ENCODE assay signal across 17 mouse cellular contexts in the genomic region with DNA sequence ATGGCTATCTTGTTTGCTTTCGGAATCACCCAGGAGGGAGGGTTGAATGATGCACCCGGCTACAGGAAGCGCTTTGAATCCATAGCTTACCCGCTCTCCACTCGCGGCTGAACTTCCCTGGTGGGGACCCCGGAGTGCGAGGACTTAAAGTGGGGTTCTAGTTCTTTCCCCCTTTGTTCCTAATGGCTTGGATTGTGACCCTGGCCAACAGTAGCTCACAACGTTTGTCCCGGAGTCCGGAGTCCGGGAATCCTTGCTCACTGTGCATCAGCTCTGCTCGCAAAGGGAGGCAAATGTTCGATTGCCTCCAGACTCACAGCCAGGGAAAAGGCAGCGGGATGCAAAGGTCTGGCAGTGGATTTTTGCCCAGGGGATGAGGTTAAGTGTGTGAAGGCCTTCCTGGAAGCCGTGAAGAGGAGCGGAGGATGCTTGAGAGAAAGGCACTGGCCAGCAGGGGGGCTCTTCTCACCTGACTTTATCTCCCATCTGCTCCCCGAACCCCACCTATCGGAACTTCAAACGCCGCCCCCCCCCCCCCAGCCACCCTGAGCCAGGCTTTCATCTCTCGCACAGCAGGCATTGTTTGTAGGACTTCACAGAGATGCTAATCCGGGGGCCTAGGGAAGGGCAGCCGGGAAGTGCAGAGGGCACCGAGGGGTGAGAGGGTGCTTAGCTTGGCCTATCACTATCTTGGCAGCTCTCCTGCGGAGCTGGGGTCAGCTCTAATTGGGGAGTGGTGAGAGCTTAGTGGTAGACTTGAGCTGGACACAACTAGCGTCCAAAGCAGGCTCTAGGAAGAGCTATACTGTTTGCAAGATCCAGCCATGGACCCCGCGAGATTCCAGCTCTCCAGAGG. TPM values are rescaled to one million over a fixed set of nuclear protein-coding genes. Genes with fewer than 3 reads are reported as not detected.
DNase-seq lines count a peak whose midpoint lies in the region; ATAC-seq and TF ChIP-seq lines count a peak whose summit lies in the region.
"Had no signal": no experiment of that assay in that cellular context is flagged by ENCODE, and none has a peak within 500 bp of the region (broad histone marks: within the 10 kb centered on the region; RNA-seq: fewer than 3 reads in every experiment).

No protein-coding gene starts in this region.

- TF ChIP-seq EP300 in ES-Bruce4 (IDR thresholded peaks at IDR 0.05; ENCODE audit: insufficient read depth, low read depth, low read length): peak; percentile 56; the same call in 1 of the 2 replicates

- no peak for TF ChIP-seq CTCF in ES-Bruce4 (IDR thresholded peaks at IDR 0.05; ENCODE audit: low read depth, low read length)

- peaks cover 12% of the 10 kb centered on the region for H3K27me3 ChIP-seq in ES-Bruce4 (ENCODE audit: control insufficient read depth, insufficient read depth, low read length, poor library complexity, severe bottlenecking)
- peaks cover 88% of the 10 kb centered on the region for H3K27me3 ChIP-seq in hindbrain, embryonic 13.5 days
- peaks cover 63% of the 10 kb centered on the region for H3K27me3 ChIP-seq in midbrain, embryonic 16.5 days (ENCODE audit: control insufficient read depth, insufficient read depth, low read depth, low read length)
- H3K27me3 ChIP-seq in heart, embryonic 11.5 days (ENCODE audit: control insufficient read depth, insufficient read depth, low read length): peaks cover 92% of the 10 kb centered on the region
- peaks cover 94% of the 10 kb centered on the region for H3K27me3 ChIP-seq in kidney, embryonic 14.5 days (ENCODE audit: control insufficient read depth, insufficient read depth, low read length)

- WGBS in hindbrain, embryonic 13.5 days: under 1% methylated on average over 29 of the region's 29 CpGs
- WGBS in midbrain, embryonic 16.5 days: 3% methylated on average over 29 of the region's 29 CpGs
- 2% methylated on average over 29 of the region's 29 CpGs for WGBS in heart, embryonic 11.5 days (ENCODE audit: insufficient replicate concordance)
- 3% methylated on average over 27 of the region's 29 CpGs for WGBS in kidney, embryonic 14.5 days

- no peak overlapping the region for H3K9ac ChIP-seq in ES-Bruce4 (ENCODE audit: low read depth, poor library complexity, severe bottlenecking)
- peak overlapping the region; percentile 39; the same call in 1 of the 2 replicates for H3K9ac ChIP-seq in hindbrain, embryonic 13.5 days
- H3K9ac ChIP-seq in midbrain, embryonic 16.5 days (ENCODE audit: low read depth, low read length): 0 out of 2 replicates have a peak overlapping the region, but pooled peaks have one; percentile 16
- H3K9ac ChIP-seq in heart, embryonic 11.5 days (ENCODE audit: low read depth, low read length): no peak overlapping the region
- H3K9ac ChIP-seq in kidney, embryonic 14.5 days (ENCODE audit: low read depth, low read length): no peak overlapping the region
- H3K9ac ChIP-seq: forebrain, postnatal 0 days; heart, embryonic 13.5 days had no signal

- H3K36me3 ChIP-seq in ES-Bruce4 (ENCODE audit: control insufficient read depth, insufficient read depth, low read length, poor library complexity, severe bottlenecking): no peaks in the 10 kb centered on the region
- no peaks in the 10 kb centered on the region for H3K36me3 ChIP-seq in hindbrain, embryonic 13.5 days
- H3K36me3 ChIP-seq in midbrain, embryonic 16.5 days (ENCODE audit: control insufficient read depth, insufficient read depth, low read length): no peaks in the 10 kb centered on the region
- H3K36me3 ChIP-seq in heart, embryonic 11.5 days (ENCODE audit: control insufficient read depth, insufficient read depth, low read length): no peaks in the 10 kb centered on the region
- no peaks in the 10 kb centered on the region for H3K36me3 ChIP-seq in kidney, embryonic 14.5 days (ENCODE audit: control insufficient read depth, insufficient read depth, low read length)
- H3K36me3 ChIP-seq: heart, embryonic 13.5 days had no signal

- no peaks in the 10 kb centered on the region for H3K9me3 ChIP-seq in ES-Bruce4 (replicated peaks; ENCODE audit: control insufficient read depth, insufficient read depth, low read length, poor library complexity, severe bottlenecking)
- no peaks in the 10 kb centered on the region for H3K9me3 ChIP-seq in hindbrain, embryonic 13.5 days
- no peaks in the 10 kb centered on the region for H3K9me3 ChIP-seq in midbrain, embryonic 16.5 days (replicated peaks; ENCODE audit: control insufficient read depth, low read length, poor library complexity, severe bottlenecking)
- no peaks in the 10 kb centered on the region for H3K9me3 ChIP-seq in heart, embryonic 11.5 days (replicated peaks; ENCODE audit: control insufficient read depth, low read length)
- H3K9me3 ChIP-seq in kidney, embryonic 14.5 days (ENCODE audit: control insufficient read depth, low read length): no peaks in the 10 kb centered on the region
- H3K9me3 ChIP-seq: heart, embryonic 13.5 days had no signal

- no peak overlapping the region for H3K27ac ChIP-seq in ES-Bruce4 (ENCODE audit: insufficient read depth, low read length)
- 0 out of 2 replicates have a peak overlapping the region, but pooled peaks have one; percentile 12 for H3K27ac ChIP-seq in hindbrain, embryonic 13.5 days
- H3K27ac ChIP-seq in midbrain, embryonic 16.5 days (ENCODE audit: low read length): no peak overlapping the region
- H3K27ac ChIP-seq in heart, embryonic 11.5 days (ENCODE audit: low read depth, low read length): no peak overlapping the region
- no peak overlapping the region for H3K27ac ChIP-seq in kidney, embryonic 14.5 days (ENCODE audit: low read depth, low read length)
- H3K27ac ChIP-seq: heart, embryonic 13.5 days had no signal

- no peak for ATAC-seq in hindbrain, embryonic 13.5 days (ENCODE audit: low FRiP score)
- no peak for ATAC-seq in midbrain, embryonic 16.5 days
- ATAC-seq in heart, embryonic 11.5 days (replicated peaks; ENCODE audit: insufficient number of reproducible peaks, low FRiP score, low TSS enrichment): no peak
- no peak for ATAC-seq in kidney, embryonic 14.5 days (ENCODE audit: low FRiP score, low TSS enrichment)
- ATAC-seq: forebrain, postnatal 0 days had no signal

- H3K4me3 ChIP-seq in ES-Bruce4 (ENCODE audit: low read depth, low read length): no peak overlapping the region
- H3K4me3 ChIP-seq in hindbrain, embryonic 13.5 days: peak overlapping the region; percentile 11
- no peak overlapping the region for H3K4me3 ChIP-seq in midbrain, embryonic 16.5 days (ENCODE audit: low read depth, low read length)
- H3K4me3 ChIP-seq in heart, embryonic 11.5 days (ENCODE audit: low read depth, low read length): no peak overlapping the region
- no peak overlapping the region for H3K4me3 ChIP-seq in kidney, embryonic 14.5 days (ENCODE audit: low read length)
- H3K4me3 ChIP-seq: heart, embryonic 13.5 days had no signal

- H3K4me2 ChIP-seq in hindbrain, embryonic 13.5 days: peak overlapping the region; percentile 26
- 0 out of 2 replicates have a peak overlapping the region, but pooled peaks have one; percentile 8 for H3K4me2 ChIP-seq in midbrain, embryonic 16.5 days (ENCODE audit: low read length)
- H3K4me2 ChIP-seq in heart, embryonic 11.5 days: no peak overlapping the region
- no peak overlapping the region for H3K4me2 ChIP-seq in kidney, embryonic 14.5 days (replicated peaks; ENCODE audit: low read depth, low read length)
- H3K4me2 ChIP-seq: heart, embryonic 13.5 days had no signal

- TF ChIP-seq POLR2A in ES-Bruce4 (IDR thresholded peaks at IDR 0.05; ENCODE audit: insufficient read depth, low read length): no peak

- H3K4me1 ChIP-seq in ES-Bruce4 (ENCODE audit: control insufficient read depth, insufficient read depth, low read length): peaks cover 5% of the 10 kb centered on the region
- H3K4me1 ChIP-seq in hindbrain, embryonic 13.5 days (replicated peaks): peaks cover 43% of the 10 kb centered on the region
- H3K4me1 ChIP-seq in midbrain, embryonic 16.5 days (ENCODE audit: control insufficient read depth, insufficient read depth, low read length): peaks cover 6% of the 10 kb centered on the region
- H3K4me1 ChIP-seq in heart, embryonic 11.5 days (ENCODE audit: control insufficient read depth, insufficient read depth, low read length): peaks cover 9% of the 10 kb centered on the region
- peaks cover 8% of the 10 kb centered on the region; the same call in 1 of the 2 replicates for H3K4me1 ChIP-seq in kidney, embryonic 14.5 days (ENCODE audit: control insufficient read depth, insufficient read depth, low read length)

- DNase-seq in embryo, embryonic 10.5 days (ENCODE audit: low spot score): peak; percentile 65
- DNase-seq in urinary bladder, adult 18-20 months (ENCODE audit: low spot score in 2 of 2): no peak
- DNase-seq in frontal cortex, postnatal 36 days (ENCODE audit: low spot score in 2 of 2): no peak
- DNase-seq: forebrain, postnatal 0 days; gastrocnemius, postnatal 25 days; heart, postnatal 4 days; kidney, adult 8-10 months; lung, adult 2 months; lung, postnatal 4 days had no signal

RNA-seq across cellular contexts. Expression of gene Gbx2, which starts 4.7 kb away (rescaled TPM):
- 5.7 and 7.1 TPM in 2 replicates for polyA plus RNA-seq in ES-Bruce4 (2011; ENCODE audit: insufficient read depth, insufficient read length, low read depth, missing spikeins)
- 54.7 TPM in 2 replicates for polyA plus RNA-seq in hindbrain, embryonic 13.5 days (2015; fragmentation: Nextera tagmentation; extraction: Ambion mirVana)
- 29.7 and 62.2 TPM in 2 replicates for polyA plus RNA-seq in midbrain, embryonic 16.5 days (2015; fragmentation: Nextera tagmentation; extraction: Ambion mirVana)
- polyA plus RNA-seq in heart, embryonic 11.5 days (2014; fragmentation: Nextera tagmentation; extraction: Ambion mirVana): 0.17 and 0.39 TPM in 2 replicates
- 0.10 and 0.18 TPM in 2 replicates for polyA plus RNA-seq in kidney, embryonic 14.5 days (2014; fragmentation: Nextera tagmentation; extraction: Ambion mirVana)
- polyA plus RNA-seq: liver, adult 2 months; stomach, embryonic 16.5 days had no signal

Comparison
In these comparisons a context has a peak if more than half of its experiments do, and no peak if none do; other contexts are left out.
1. H3K9ac ChIP-seq: peak in hindbrain, embryonic 13.5 days (single experiment) and midbrain, embryonic 16.5 days (single experiment); none in ES-Bruce4 (single experiment), heart, embryonic 11.5 days (single experiment) and kidney, embryonic 14.5 days (single experiment).
2. H3K4me2 ChIP-seq: peak in hindbrain, embryonic 13.5 days (single experiment) and midbrain, embryonic 16.5 days (single experiment); none in heart, embryonic 11.5 days (single experiment) and kidney, embryonic 14.5 days (single experiment).